Mouse (Mus musculus) heart, embryonic 15.5 days (tissue): ENCODE measurements around the gene H13. TPM values are rescaled to one million over a fixed set of nuclear protein-coding genes. Genes with fewer than 3 reads are reported as not detected.

Source experiments
- ATAC-seq: fragments of 200-750 bp; cut with Nextera tagmentation; replicated peaks from 2 replicates; pipeline ENCODE4 v1.8.0; 2017; ENCODE audit warnings: low read depth, moderate TSS enrichment; ENCODE audit not compliant: insufficient number of reproducible peaks, insufficient read depth, low FRiP score
- H3K27ac ChIP-seq: fragments of 300-500 bp; sonication (generic); 2 replicates; pipeline ENCODE4 v1.5.1; 2015; ENCODE audit warnings: mild to moderate bottlenecking, inconsistent platforms
- H3K27me3 ChIP-seq: fragments of 300-500 bp; sonication (generic); 2 replicates; pipeline ENCODE4 v1.6.1; 2015; ENCODE audit warnings: inconsistent platforms
- H3K36me3 ChIP-seq: fragments of 300-500 bp; sonication (generic); 2 replicates; pipeline ENCODE4 v1.6.1; 2015; ENCODE audit warnings: mild to moderate bottlenecking, inconsistent platforms
- H3K4me1 ChIP-seq: fragments of 300-500 bp; sonication (generic); replicated peaks from 2 replicates; pipeline ENCODE4 v1.6.1; 2015; ENCODE audit warnings: inconsistent platforms
- H3K4me2 ChIP-seq: fragments of 300-500 bp; sonication (generic); 2 replicates; pipeline ENCODE4 v1.6.1; 2015; ENCODE audit warnings: inconsistent platforms, mild to moderate bottlenecking, moderate library complexity
- H3K4me3 ChIP-seq: fragments of 300-500 bp; sonication (generic); 2 replicates; pipeline ENCODE4 v1.5.1; 2015; ENCODE audit warnings: mild to moderate bottlenecking, inconsistent platforms
- H3K9ac ChIP-seq: fragments of 300-500 bp; sonication (generic); 2 replicates; pipeline ENCODE4 v1.6.1; 2015; ENCODE audit warnings: mild to moderate bottlenecking, inconsistent platforms
- H3K9me3 ChIP-seq: fragments of 300-500 bp; sonication (generic); replicated peaks from 2 replicates; pipeline ENCODE4 v1.6.1; 2016; ENCODE audit warnings: inconsistent platforms
- WGBS: fragments of 180-500 bp; shearing (Covaris S2); methylation state at CpG from one replicate; pipeline ENCODE4 v1.1.7; 2015; ENCODE audit warnings: mixed read lengths; 5-methylcytosine and 5-hydroxymethylcytosine counted together
- polyA plus RNA-seq: library from polyadenylated mRNA; unstranded; fragments of >200 nt; fragmentation: Nextera tagmentation; extraction: Ambion mirVana; gene quantifications from 2 replicates; pipeline ENCODE4 v1.2.1, GENCODE M21; 2015

Gene H13
- polyA plus RNA-seq, 1 experiment from 2014 or later: 70.6 TPM

DNA sequence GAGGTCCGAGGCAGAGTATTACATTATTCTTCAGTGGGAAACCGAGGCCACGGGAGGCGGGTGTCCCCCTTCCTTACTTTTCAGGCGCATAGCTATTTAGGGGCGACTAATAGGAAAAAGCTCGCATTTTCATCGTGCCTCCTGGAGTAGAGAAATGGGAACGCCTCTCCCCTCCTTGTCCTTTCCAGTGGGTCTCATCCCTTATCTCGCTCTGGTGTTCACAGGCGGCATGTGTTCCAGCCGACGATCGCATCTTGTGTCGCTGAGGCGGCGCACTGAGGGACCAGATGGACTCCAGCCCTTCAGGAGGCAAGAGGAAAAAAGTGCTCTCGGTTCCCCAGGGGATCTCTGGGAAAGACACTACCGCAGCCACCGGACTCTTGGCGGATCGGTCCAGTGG is 67.5 kb downstream of the H13 start:
- Histone ChIP-seq H3K9ac (peak overlapping the region; percentile 72), H3K9me3 (no peaks in the 10 kb centered on the region), H3K4me2 (peak overlapping the region; percentile 73), H3K36me3 (no peaks in the 10 kb centered on the region), H3K4me3 (peak overlapping the region; percentile 57), H3K4me1 (peaks cover 72% of the 10 kb centered on the region), H3K27ac (peak overlapping the region; percentile 86), H3K27me3 (no peaks in the 10 kb centered on the region)
- under 1% methylated on average over 22 of the region's 22 CpGs for WGBS
- no peak for ATAC-seq

- no peak for ATAC-seq
- Histone ChIP-seq H3K4me2 (peak overlapping the region; percentile 73), H3K9me3 (no peaks in the 10 kb centered on the region), H3K27ac (peak overlapping the region; percentile 86), H3K27me3 (no peaks in the 10 kb centered on the region), H3K36me3 (no peaks in the 10 kb centered on the region), H3K4me3 (peak overlapping the region; percentile 57), H3K4me1 (peaks cover 80% of the 10 kb centered on the region), H3K9ac (peak overlapping the region; percentile 53)
- 17% methylated on average over 10 of the region's 10 CpGs for WGBS
These were observed 68.3 kb downstream of the H13 start for GRCm38 (mm10) chr2:152737306-152738221.

DNA sequence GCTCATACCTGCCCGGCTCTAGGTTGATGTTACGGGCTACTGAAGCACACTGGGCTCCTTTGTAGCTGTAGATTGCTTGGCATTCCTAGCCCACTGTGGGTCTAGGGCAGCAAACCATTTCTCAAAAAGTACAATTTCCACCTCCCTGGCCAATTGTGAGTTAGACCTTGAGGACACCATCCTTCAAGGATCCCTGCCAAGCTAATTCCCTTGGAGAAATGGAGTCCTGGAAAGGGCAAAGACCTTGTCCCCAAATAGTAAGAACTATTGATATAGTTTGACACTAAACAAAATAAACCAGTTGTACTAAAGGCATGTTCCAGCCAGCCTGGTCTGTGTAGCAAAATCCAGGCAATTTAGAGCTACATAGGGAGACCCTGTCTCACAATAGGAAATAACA is 69.1 kb downstream of the H13 start:
- H3K27ac ChIP-seq: peak overlapping the region; percentile 86
- WGBS: 57% methylated on average over 2 of the region's 2 CpGs
- H3K9ac ChIP-seq: peak overlapping the region; percentile 53
- no peak for ATAC-seq
- H3K4me2 ChIP-seq: peak overlapping the region; percentile 73
- no peaks in the 10 kb centered on the region for H3K36me3 ChIP-seq
- peaks cover 77% of the 10 kb centered on the region for H3K4me1 ChIP-seq
- H3K27me3 ChIP-seq: no peaks in the 10 kb centered on the region
- no peaks in the 10 kb centered on the region for H3K9me3 ChIP-seq
- H3K4me3 ChIP-seq: peak overlapping the region; percentile 57

- ATAC-seq: peak; percentile 44
- H3K9ac ChIP-seq: peak overlapping the region; percentile 53
- peak overlapping the region; percentile 86 for H3K27ac ChIP-seq
- peaks cover 68% of the 10 kb centered on the region for H3K4me1 ChIP-seq
- 2% methylated on average over 35 of the region's 36 CpGs for WGBS
- no peaks in the 10 kb centered on the region for H3K27me3 ChIP-seq
- H3K9me3 ChIP-seq: no peaks in the 10 kb centered on the region
- H3K4me2 ChIP-seq: peak overlapping the region; percentile 73
- H3K4me3 ChIP-seq: peak overlapping the region; percentile 57
- no peaks in the 10 kb centered on the region for H3K36me3 ChIP-seq
These were observed 70.0 kb downstream of the H13 start for GRCm38 (mm10) chr2:152739031-152739841.

- Histone ChIP-seq H3K4me2 (peak overlapping the region; percentile 73; the same call in 1 of the 2 replicates), H3K36me3 (no peaks in the 10 kb centered on the region), H3K27me3 (no peaks in the 10 kb centered on the region), H3K4me3 (no peak overlapping the region; the same call in 1 of the 2 replicates), H3K4me1 (peaks cover 63% of the 10 kb centered on the region), H3K27ac (peak overlapping the region; percentile 86), H3K9ac (no peak overlapping the region), H3K9me3 (no peaks in the 10 kb centered on the region)
- WGBS: 27% methylated on average over 3 of the region's 3 CpGs
- no peak for ATAC-seq
These were observed 70.6 kb downstream of the H13 start for GRCm38 (mm10) chr2:152739842-152740260.

- Histone ChIP-seq H3K36me3 (no peaks in the 10 kb centered on the region), H3K4me1 (peaks cover 58% of the 10 kb centered on the region), H3K9ac (no peak overlapping the region)
These were observed 71.2 kb downstream of the H13 start for GRCm38 (mm10) chr2:152740490-152740889.

GRCm38 (mm10) chr2:152741153-152742041 is 72.1 kb downstream of the H13 start:
- Histone ChIP-seq H3K4me2 (peak overlapping the region; percentile 55), H3K9me3 (no peaks in the 10 kb centered on the region), H3K4me3 (peak overlapping the region; percentile 14; the same call in 1 of the 2 replicates), H3K36me3 (no peaks in the 10 kb centered on the region), H3K9ac (0 out of 2 replicates have a peak overlapping the region, but pooled peaks have one; percentile 25), H3K27ac (peak overlapping the region; percentile 80), H3K4me1 (peaks cover 52% of the 10 kb centered on the region), H3K27me3 (no peaks in the 10 kb centered on the region)
- WGBS: 26% methylated on average over 14 of the region's 14 CpGs
- ATAC-seq: peak; percentile 12; the same call in 1 of the 2 replicates

More at GRCm38 (mm10) chr2:152740490-152740889, 71.2 kb downstream of the H13 start:
- H3K27ac ChIP-seq: peak overlapping the region; percentile 86; the same call in 1 of the 2 replicates
- H3K4me2 ChIP-seq: no peak overlapping the region
- no peaks in the 10 kb centered on the region for H3K27me3 ChIP-seq
- no peaks in the 10 kb centered on the region for H3K9me3 ChIP-seq
- ATAC-seq: no peak
- 82% methylated on average over 5 of the region's 5 CpGs for WGBS
- no peak overlapping the region for H3K4me3 ChIP-seq

DNA sequence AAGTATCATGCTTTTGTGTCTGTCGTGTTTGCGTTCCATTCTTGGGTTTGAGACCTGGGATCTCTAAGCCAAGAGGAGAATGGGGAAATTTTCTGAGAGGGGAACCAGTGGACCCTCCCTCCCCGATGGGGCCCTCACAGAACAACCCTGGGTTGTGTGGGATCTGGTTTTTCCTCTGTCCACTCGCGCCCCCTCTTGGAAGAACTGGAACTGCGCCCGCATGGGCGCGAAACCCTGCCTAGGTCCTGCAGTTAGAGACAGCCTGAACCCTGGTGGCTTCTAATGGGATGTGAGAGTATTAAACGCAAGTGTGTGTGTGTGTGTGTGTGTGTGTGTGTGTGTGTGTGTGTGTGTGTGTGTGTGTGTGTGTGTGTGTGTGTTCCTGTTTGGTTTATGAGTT is 73.2 kb downstream of the H13 start:
- peaks cover 46% of the 10 kb centered on the region for H3K4me1 ChIP-seq
- no peak overlapping the region for H3K4me3 ChIP-seq
- H3K9me3 ChIP-seq: no peaks in the 10 kb centered on the region
- 0 out of 2 replicates have a peak, but pooled peaks have one; percentile 37 for ATAC-seq
- 29% methylated on average over 10 of the region's 10 CpGs for WGBS
- no peaks in the 10 kb centered on the region for H3K36me3 ChIP-seq
- H3K9ac ChIP-seq: no peak overlapping the region
- H3K27ac ChIP-seq: peak overlapping the region; percentile 80
- H3K27me3 ChIP-seq: no peaks in the 10 kb centered on the region
- 0 out of 2 replicates have a peak overlapping the region, but pooled peaks have one; percentile 55 for H3K4me2 ChIP-seq

DNA sequence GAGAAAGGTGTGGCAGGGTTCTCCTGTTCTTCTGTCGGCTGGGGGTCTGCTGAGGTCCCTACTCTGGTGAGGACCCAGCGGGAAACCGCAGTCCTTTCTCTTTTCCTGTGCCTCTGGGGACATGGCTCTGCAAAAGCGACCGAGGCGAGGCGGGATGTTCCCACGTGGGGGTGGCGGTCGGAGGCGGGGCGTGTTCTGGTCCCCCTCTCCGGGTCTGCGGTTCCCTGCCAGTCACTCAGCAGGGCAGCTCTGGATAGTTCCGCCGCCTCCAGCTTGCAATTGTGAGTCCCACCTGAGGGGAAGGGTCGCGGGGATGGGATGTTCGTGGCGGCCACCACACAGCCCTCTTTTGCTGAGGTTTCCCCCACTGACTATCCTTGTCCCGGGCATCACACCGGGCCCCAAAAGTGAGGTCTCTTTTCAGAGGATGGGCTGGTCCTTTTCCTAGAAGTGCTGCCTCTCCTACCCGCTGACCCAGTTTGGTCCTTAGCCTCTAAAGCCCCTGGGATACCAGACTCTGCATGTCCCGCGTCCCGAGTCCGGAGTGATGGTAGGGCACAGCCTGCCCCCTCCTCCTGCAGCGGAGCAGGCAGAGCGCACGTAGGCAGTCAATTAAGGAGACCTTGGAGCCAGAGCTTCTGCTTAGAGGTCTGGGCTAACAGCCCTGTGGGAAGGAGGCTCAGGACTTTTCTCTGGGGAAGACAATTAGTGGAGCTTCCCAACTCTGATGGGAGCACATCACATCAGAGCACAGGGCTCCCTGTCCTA is 84.9 kb downstream of the H13 start, which contains the start of gene Cox4i2:
TSS of gene Cox4i2 (plus strand) at position 230 of the 768 bp plus-strand sequence.
- Histone ChIP-seq H3K4me2 (peak within 1 kb of the TSS; percentile 72), H3K27me3 (no peaks in the 10 kb centered on the region; the same call in 1 of the 2 replicates), H3K4me3 (peak within 1 kb of the TSS; percentile 44), H3K9ac (peak within 1 kb of the TSS; percentile 51), H3K4me1 (peaks cover 20% of the 10 kb centered on the region), H3K9me3 (no peaks in the 10 kb centered on the region), H3K27ac (no peak within 1 kb of the TSS), H3K36me3 (no peaks in the 10 kb centered on the region)
- ATAC-seq: peak; percentile 47; the same call in 1 of the 2 replicates
- 5% methylated on average over 30 of the region's 30 CpGs for WGBS
